Mouse (Mus musculus) lung, postnatal 36 days (tissue): Measurements from ENCODE around the gene Abcc2.
A peak's percentile ranks its signal among the peaks of the same experiment; 100 is the strongest.

Source experiments
- DNase-seq: peaks from one replicate; pipeline ENCODE4 v3.0.0; 2022; ENCODE audit warnings: mixed read lengths

Gene Abcc2

GRCm38 (mm10) chr19:43857347-43857746 lies 75.4 kb downstream of the Abcc2 start:
- no peak for DNase-seq

- no peak for DNase-seq
Measured at GRCm38 (mm10) chr19:43870418-43870817, 88.4 kb downstream of the Abcc2 start.

GRCm38 (mm10) chr19:43874351-43874750 lies 92.4 kb downstream of the Abcc2 start:
- no peak for DNase-seq

- DNase-seq: peak; percentile 81
Measured at GRCm38 (mm10) chr19:43875996-43876395, 94.0 kb downstream of the Abcc2 start.

- no peak for DNase-seq
Measured at GRCm38 (mm10) chr19:43877364-43877763, 95.4 kb downstream of the Abcc2 start.

GRCm38 (mm10) chr19:43878111-43879092 lies 96.4 kb downstream of the Abcc2 start:
- DNase-seq: no peak

- DNase-seq: peak; percentile 57
Measured at GRCm38 (mm10) chr19:43879401-43880212, 97.6 kb downstream of the Abcc2 start.

GRCm38 (mm10) chr19:43880420-43880819 lies 98.4 kb downstream of the Abcc2 start:
- no peak for DNase-seq

GRCm38 (mm10) chr19:43881615-43882014 lies 99.6 kb downstream of the Abcc2 start:
- no peak for DNase-seq

- DNase-seq: no peak
Measured at GRCm38 (mm10) chr19:43882895-43883573, 101.0 kb downstream of the Abcc2 start.

GRCm38 (mm10) chr19:43884668-43885498 lies 102.9 kb downstream of the Abcc2 start:
- DNase-seq: peak; percentile 61

GRCm38 (mm10) chr19:43886371-43887099 lies 104.5 kb downstream of the Abcc2 start:
- peak; percentile 60 for DNase-seq

- no peak for DNase-seq
Measured at GRCm38 (mm10) chr19:43887242-43887641, 105.2 kb downstream of the Abcc2 start.

- DNase-seq: no peak
Measured at GRCm38 (mm10) chr19:43887725-43888124, 105.7 kb downstream of the Abcc2 start.
